Mouse (Mus musculus) stomach, embryonic 16.5 days (tissue): Measurements from ENCODE around the gene Arv1. TPM values are rescaled to one million over a fixed set of nuclear protein-coding genes. Genes with fewer than 3 reads are reported as not detected.

Source experiments
- ATAC-seq: fragments of 200-750 bp; cut with Nextera tagmentation; 2 replicates; pipeline ENCODE4 v1.8.0; 2017; ENCODE audit warnings: moderate number of reproducible peaks, moderate TSS enrichment; ENCODE audit not compliant: insufficient read depth, low FRiP score
- H3K27ac ChIP-seq: fragments of 300-500 bp; sonication (generic); 2 replicates; pipeline ENCODE4 v1.5.1; 2014; ENCODE audit warnings: low read length
- H3K27me3 ChIP-seq: fragments of 300-500 bp; sonication (generic); 2 replicates; pipeline ENCODE4 v1.6.1; 2014; ENCODE audit warnings: low read length, control low read depth, mixed read lengths; ENCODE audit not compliant: control insufficient read depth, insufficient read depth
- H3K36me3 ChIP-seq: fragments of 300-500 bp; sonication (generic); 2 replicates; pipeline ENCODE4 v1.6.1; 2014; ENCODE audit warnings: low read length; ENCODE audit not compliant: control insufficient read depth, insufficient read depth
- H3K4me1 ChIP-seq: fragments of 300-500 bp; sonication (generic); 2 replicates; pipeline ENCODE4 v1.6.1; 2014; ENCODE audit warnings: low read length, control low read depth, mixed read lengths; ENCODE audit not compliant: control insufficient read depth, insufficient read depth
- H3K4me2 ChIP-seq: fragments of 300-500 bp; sonication (generic); 2 replicates; pipeline ENCODE4 v1.6.1; 2014; ENCODE audit warnings: low read depth, low read length, mixed read lengths
- H3K4me3 ChIP-seq: fragments of 300-500 bp; sonication (generic); replicated peaks from 2 replicates; pipeline ENCODE4 v1.5.1; 2014; ENCODE audit warnings: mild to moderate bottlenecking, low read length
- H3K9ac ChIP-seq: fragments of 300-500 bp; sonication (generic); 2 replicates; pipeline ENCODE4 v1.6.1; 2014; ENCODE audit warnings: low read length
- H3K9me3 ChIP-seq: fragments of 300-500 bp; sonication (generic); replicated peaks from 2 replicates; pipeline ENCODE4 v1.6.1; 2016; ENCODE audit warnings: low read length, control low read depth; ENCODE audit not compliant: control insufficient read depth
- WGBS: fragments of 180-500 bp; shearing (Covaris S2); extraction: QIAGEN DNeasy Blood & Tissue Kit; methylation state at CpG from one replicate; pipeline ENCODE4 v1.1.7; 2014; 5-methylcytosine and 5-hydroxymethylcytosine counted together
- polyA plus RNA-seq: library from polyadenylated mRNA; unstranded; fragments of >200 nt; fragmentation: Nextera tagmentation; extraction: Ambion mirVana; gene quantifications from 2 replicates; pipeline ENCODE4 v1.2.1, GENCODE M21; 2015

The Arv1 gene
- polyA plus RNA-seq, 1 experiment from 2014 or later, result 19.0 TPM

DNA sequence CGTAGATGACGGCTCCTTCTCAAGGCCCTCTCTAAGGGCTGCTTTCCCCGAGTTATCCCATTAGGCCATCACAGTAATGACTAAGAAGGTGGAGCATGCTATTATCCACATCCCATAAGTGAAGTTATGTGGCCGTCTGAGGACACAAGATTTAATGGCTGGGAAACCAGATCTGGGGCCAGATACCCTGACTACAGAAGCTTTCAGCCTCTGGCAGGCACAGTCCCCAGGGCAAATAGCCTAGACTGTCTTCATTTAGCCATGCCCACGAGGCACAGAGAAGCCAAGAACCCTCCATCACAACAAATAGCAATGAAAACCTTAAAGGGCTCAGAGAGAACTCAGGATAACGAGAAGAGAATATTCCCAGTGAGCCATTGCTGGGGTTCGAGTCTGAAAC lies 41.1 kb downstream of the Arv1 start:
- no peak overlapping the region for H3K4me3 ChIP-seq
- ATAC-seq, result no peak
- no peaks in the 10 kb centered on the region for H3K4me1 ChIP-seq
- no peaks in the 10 kb centered on the region for H3K36me3 ChIP-seq
- H3K4me2 ChIP-seq, result no peak overlapping the region
- H3K9ac ChIP-seq, result no peak overlapping the region
- H3K27me3 ChIP-seq, result no peaks in the 10 kb centered on the region
- WGBS, result 71% methylated on average over 7 of the region's 7 CpGs
- no peaks in the 10 kb centered on the region for H3K9me3 ChIP-seq
- H3K27ac ChIP-seq, result no peak overlapping the region

- Histone ChIP-seq H3K27me3 (no peaks in the 10 kb centered on the region), H3K36me3 (no peaks in the 10 kb centered on the region), H3K27ac (no peak overlapping the region), H3K9ac (no peak overlapping the region), H3K4me1 (no peaks in the 10 kb centered on the region), H3K9me3 (no peaks in the 10 kb centered on the region), H3K4me3 (no peak overlapping the region), H3K4me2 (no peak overlapping the region)
- ATAC-seq, result no peak
- WGBS, result 33% methylated on average over 2 of the region's 2 CpGs
Measured at GRCm38 (mm10) chr8:124772389-124772788, 50.5 kb downstream of the Arv1 start.

DNA sequence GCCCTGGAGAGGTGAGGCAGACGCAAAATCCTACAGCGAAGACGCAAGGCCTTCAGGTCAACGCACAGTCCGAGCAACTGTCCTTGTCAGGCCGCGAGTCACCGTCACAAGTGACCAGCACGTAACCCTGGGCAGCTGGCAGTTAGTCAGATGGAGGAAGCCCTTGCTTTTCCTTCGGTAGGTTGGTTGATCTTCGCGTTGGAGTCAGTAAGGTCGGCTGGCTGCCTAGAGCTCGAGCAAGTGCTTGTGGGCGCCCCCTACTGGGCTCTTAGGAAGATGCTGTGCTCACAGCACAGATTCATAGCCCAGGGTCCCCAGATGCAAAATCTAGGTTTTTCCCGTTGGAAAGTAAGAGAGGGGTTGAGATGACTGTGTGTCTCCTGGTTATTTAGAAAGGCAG lies 53.8 kb downstream of the Arv1 start:
- Histone ChIP-seq H3K27me3 (no peaks in the 10 kb centered on the region), H3K9ac (no peak overlapping the region), H3K4me2 (peak overlapping the region; percentile 41; the same call in 1 of the 2 replicates), H3K9me3 (no peaks in the 10 kb centered on the region), H3K4me3 (no peak overlapping the region), H3K4me1 (0 out of 2 replicates have a peak, but pooled peaks cover 3% of the 10 kb centered on the region), H3K36me3 (no peaks in the 10 kb centered on the region), H3K27ac (no peak overlapping the region)
- 16% methylated on average over 16 of the region's 16 CpGs for WGBS
- ATAC-seq, result no peak

DNA sequence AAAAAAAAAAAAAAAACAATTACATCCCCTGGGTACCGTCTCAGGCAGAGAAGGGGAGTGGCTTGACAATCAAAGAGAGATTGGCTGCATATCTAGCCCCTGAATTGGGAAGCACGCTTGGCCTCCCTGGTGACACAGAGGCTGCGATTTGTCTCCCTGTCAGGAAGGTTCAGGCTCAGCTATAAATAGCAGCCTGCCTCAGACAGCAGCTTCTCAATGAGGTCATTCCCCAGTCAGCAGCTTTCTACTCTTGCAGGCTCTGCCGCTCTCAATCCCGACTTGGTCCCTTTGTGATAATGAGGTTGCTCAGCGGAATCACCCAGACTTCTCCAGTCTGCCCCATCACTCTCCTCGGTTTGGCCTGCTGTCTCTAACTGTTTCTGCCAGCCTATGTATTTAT lies 58.3 kb downstream of the Arv1 start:
- Histone ChIP-seq H3K36me3 (no peaks in the 10 kb centered on the region), H3K4me1 (0 out of 2 replicates have a peak, but pooled peaks cover 3% of the 10 kb centered on the region), H3K4me2 (no peak overlapping the region), H3K9ac (no peak overlapping the region), H3K4me3 (no peak overlapping the region), H3K27ac (no peak overlapping the region), H3K9me3 (no peaks in the 10 kb centered on the region), H3K27me3 (no peaks in the 10 kb centered on the region)
- 6% methylated on average over 7 of the region's 7 CpGs for WGBS
- peak; percentile 75 for ATAC-seq

GRCm38 (mm10) chr8:124782431-124782830 lies 60.5 kb downstream of the Arv1 start:
- peaks cover 6% of the 10 kb centered on the region; the same call in 1 of the 2 replicates for H3K27me3 ChIP-seq
- H3K4me2 ChIP-seq, result no peak overlapping the region
- no peak overlapping the region for H3K27ac ChIP-seq
- 0 out of 2 replicates have a peak, but pooled peaks cover 3% of the 10 kb centered on the region for H3K4me1 ChIP-seq
- H3K9me3 ChIP-seq, result no peaks in the 10 kb centered on the region
- no peak overlapping the region for H3K9ac ChIP-seq
- WGBS, result 81% methylated on average over 3 of the region's 3 CpGs
- no peaks in the 10 kb centered on the region for H3K36me3 ChIP-seq
- no peak for ATAC-seq
- no peak overlapping the region for H3K4me3 ChIP-seq

DNA sequence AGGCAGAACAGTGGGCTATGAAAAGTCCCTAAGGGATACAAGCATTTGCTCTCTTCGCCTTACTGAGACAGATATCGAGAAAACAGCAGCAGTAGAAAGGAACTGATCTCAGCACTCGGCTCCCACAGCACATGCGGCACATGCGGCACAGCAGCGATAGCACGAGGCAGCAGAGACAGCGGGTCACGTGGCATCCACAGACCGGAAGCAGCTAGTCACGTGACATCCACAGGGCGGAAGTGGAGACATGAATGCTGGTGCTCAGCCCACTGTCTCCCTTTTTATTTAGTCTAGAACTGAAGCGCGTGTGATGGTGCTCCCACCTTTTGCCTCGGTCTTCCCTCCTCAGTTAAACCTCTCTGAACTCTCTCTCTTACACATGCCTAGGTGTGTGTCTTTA lies 61.3 kb downstream of the Arv1 start:
- H3K4me3 ChIP-seq, result no peak overlapping the region
- H3K27me3 ChIP-seq, result peaks cover 6% of the 10 kb centered on the region; the same call in 1 of the 2 replicates
- 90% methylated on average over 15 of the region's 15 CpGs for WGBS
- H3K4me1 ChIP-seq, result 0 out of 2 replicates have a peak, but pooled peaks cover 3% of the 10 kb centered on the region
- no peaks in the 10 kb centered on the region for H3K36me3 ChIP-seq
- ATAC-seq, result no peak
- H3K27ac ChIP-seq, result no peak overlapping the region
- H3K9ac ChIP-seq, result no peak overlapping the region
- H3K9me3 ChIP-seq, result no peaks in the 10 kb centered on the region
- no peak overlapping the region for H3K4me2 ChIP-seq

Other genes starting within 250 kb of the Arv1 start
- 38.2 and 40.7 TPM in 2 replicates for gene Cog2, start 201.4 kb upstream of the Arv1 start, polyA plus RNA-seq
- 20.0 and 22.6 TPM in 2 replicates for gene Agt, start 152.4 kb upstream of the Arv1 start, polyA plus RNA-seq
- gene Capn9, start 146.0 kb upstream of the Arv1 start, polyA plus RNA-seq, result 0.31 and 0.34 TPM in 2 replicates
- 23.3 and 23.5 TPM in 2 replicates for gene 2310022B05Rik, start 58.8 kb upstream of the Arv1 start, polyA plus RNA-seq
- 35.1 and 41.9 TPM in 2 replicates for gene Ttc13, start 156 bp upstream of the Arv1 start, polyA plus RNA-seq
- 3.2 and 4.7 TPM in 2 replicates for gene Fam89a, start 29.7 kb downstream of the Arv1 start, polyA plus RNA-seq
- gene Trim67, start 71.0 kb downstream of the Arv1 start, polyA plus RNA-seq, result 0.30 and 0.40 TPM in 2 replicates
- 86.4 and 90.1 TPM in 2 replicates for gene Gnpat, start 140.9 kb downstream of the Arv1 start, polyA plus RNA-seq
- 42.1 TPM in 2 replicates for gene 2810004N23Rik, start 141.0 kb downstream of the Arv1 start, polyA plus RNA-seq
- gene Exoc8, start 175.6 kb downstream of the Arv1 start, polyA plus RNA-seq, result 5.6 and 6.0 TPM in 2 replicates
- gene Sprtn, start 175.7 kb downstream of the Arv1 start, polyA plus RNA-seq, result 7.3 and 8.3 TPM in 2 replicates
- gene Egln1, start 227.2 kb downstream of the Arv1 start, polyA plus RNA-seq, result 12.4 and 12.9 TPM in 2 replicates